Mouse (Mus musculus) liver, embryonic 11.5 days (tissue): ENCODE results near the gene 1700021F07Rik. TPM values are rescaled to one million over a fixed set of nuclear protein-coding genes. Genes with fewer than 3 reads are reported as not detected.

Source experiments
- ATAC-seq: fragments of 200-750 bp; cut with Nextera tagmentation; replicated peaks from 2 replicates; pipeline ENCODE4 v1.8.0; 2017; ENCODE audit warnings: moderate number of reproducible peaks, mild to moderate bottlenecking, moderate TSS enrichment, moderate library complexity; ENCODE audit not compliant: low FRiP score
- DNase-seq: peaks from one replicate; pipeline ENCODE4 v3.0.0-alpha.2; 2017; ENCODE audit warnings: low spot score
- H3K27ac ChIP-seq: fragments of 300-500 bp; sonication (generic); 2 replicates; pipeline ENCODE4 v1.5.1; 2014; ENCODE audit warnings: mild to moderate bottlenecking, low read depth, low read length, control low read depth
- H3K27me3 ChIP-seq: fragments of 300-500 bp; sonication (generic); replicated peaks from 2 replicates; pipeline ENCODE4 v1.6.1; 2014; ENCODE audit warnings: low read length, mixed read lengths; ENCODE audit not compliant: control insufficient read depth, insufficient read depth
- H3K36me3 ChIP-seq: fragments of 300-500 bp; sonication (generic); 2 replicates; pipeline ENCODE4 v1.6.1; 2014; ENCODE audit warnings: mild to moderate bottlenecking, low read length, moderate library complexity, mixed read lengths; ENCODE audit not compliant: control insufficient read depth, insufficient read depth
- H3K4me1 ChIP-seq: fragments of 300-500 bp; sonication (generic); replicated peaks from 2 replicates; pipeline ENCODE4 v1.6.1; 2014; ENCODE audit warnings: low read length, mixed read lengths; ENCODE audit not compliant: control insufficient read depth, insufficient read depth
- H3K4me2 ChIP-seq: fragments of 300-500 bp; sonication (generic); 2 replicates; pipeline ENCODE4 v1.6.1; 2014; ENCODE audit warnings: mild to moderate bottlenecking, control low read depth, moderate library complexity
- H3K4me3 ChIP-seq: fragments of 300-500 bp; sonication (generic); 2 replicates; pipeline ENCODE4 v1.5.1; 2014; ENCODE audit warnings: low read depth, low read length, control low read depth
- H3K9ac ChIP-seq: fragments of 300-500 bp; sonication (generic); 2 replicates; pipeline ENCODE4 v1.6.1; 2014; ENCODE audit warnings: low read depth, low read length, control low read depth
- H3K9me3 ChIP-seq: fragments of 300-500 bp; sonication (generic); 2 replicates; pipeline ENCODE4 v1.6.1; 2016; ENCODE audit warnings: low read length, inconsistent platforms, mixed read lengths; ENCODE audit not compliant: control insufficient read depth
- WGBS: fragments of 180-500 bp; shearing (Covaris S2); extraction: QIAGEN DNeasy Blood & Tissue Kit; methylation state at CpG from one replicate; pipeline ENCODE4 v1.1.7; 2014; 5-methylcytosine and 5-hydroxymethylcytosine counted together
- polyA plus RNA-seq: library from polyadenylated mRNA; unstranded; fragments of >200 nt; fragmentation: Nextera tagmentation; extraction: Ambion mirVana; gene quantifications from 2 replicates; pipeline ENCODE4 v1.2.1, GENCODE M21; 2014

1700021F07Rik gene
- polyA plus RNA-seq, 1 experiment from 2014 or later, result not detected

- Histone ChIP-seq H3K4me2 (no peak overlapping the region), H3K36me3 (no peaks in the 10 kb centered on the region), H3K4me1 (no peaks in the 10 kb centered on the region), H3K27me3 (peaks cover 9% of the 10 kb centered on the region), H3K9ac (no peak overlapping the region), H3K27ac (no peak overlapping the region), H3K9me3 (no peaks in the 10 kb centered on the region), H3K4me3 (no peak overlapping the region)
- ATAC-seq (no peak), DNase-seq (no peak)
- 88% methylated on average over 10 of the region's 10 CpGs for WGBS
Measured at GRCm38 (mm10) chr2:173549236-173549635, 26.9 kb downstream of the 1700021F07Rik start.

GRCm38 (mm10) chr2:173550681-173551080 is 28.3 kb downstream of the 1700021F07Rik start:
- ATAC-seq, result no peak
- WGBS, result 67% methylated on average over 6 of the region's 6 CpGs

GRCm38 (mm10) chr2:173553863-173554262 is 31.5 kb downstream of the 1700021F07Rik start:
- peaks cover 7% of the 10 kb centered on the region; the same call in 1 of the 2 replicates for H3K27me3 ChIP-seq
- 37% methylated on average over 9 of the region's 9 CpGs for WGBS
- H3K4me3 ChIP-seq, result no peak overlapping the region
- no peaks in the 10 kb centered on the region for H3K36me3 ChIP-seq
- peak; percentile 76 for ATAC-seq
- no peaks in the 10 kb centered on the region for H3K4me1 ChIP-seq
- no peak overlapping the region for H3K4me2 ChIP-seq
- no peak for DNase-seq
- H3K27ac ChIP-seq, result no peak overlapping the region
- H3K9ac ChIP-seq, result no peak overlapping the region
- no peaks in the 10 kb centered on the region for H3K9me3 ChIP-seq

More at GRCm38 (mm10) chr2:173550681-173551080, 28.3 kb downstream of the 1700021F07Rik start:
- DNase-seq, result no peak
- Histone ChIP-seq H3K4me3 (no peak overlapping the region), H3K9ac (no peak overlapping the region), H3K36me3 (no peaks in the 10 kb centered on the region), H3K27ac (no peak overlapping the region), H3K9me3 (no peaks in the 10 kb centered on the region), H3K4me2 (no peak overlapping the region), H3K27me3 (peaks cover 11% of the 10 kb centered on the region), H3K4me1 (no peaks in the 10 kb centered on the region)

GRCm38 (mm10) chr2:173558754-173559396 is 36.5 kb downstream of the 1700021F07Rik start:
- Histone ChIP-seq H3K4me2 (no peak overlapping the region), H3K4me3 (no peak overlapping the region), H3K36me3 (no peaks in the 10 kb centered on the region), H3K4me1 (no peaks in the 10 kb centered on the region), H3K9ac (no peak overlapping the region), H3K9me3 (no peaks in the 10 kb centered on the region), H3K27me3 (peaks cover 4% of the 10 kb centered on the region; the same call in 1 of the 2 replicates), H3K27ac (no peak overlapping the region)
- WGBS, result 58% methylated on average over 12 of the region's 12 CpGs
- no peak for DNase-seq
- no peak for ATAC-seq

GRCm38 (mm10) chr2:173561851-173562442 is 39.6 kb downstream of the 1700021F07Rik start:
- H3K9ac ChIP-seq, result no peak overlapping the region
- 37% methylated on average over 5 of the region's 5 CpGs for WGBS

GRCm38 (mm10) chr2:173563336-173563735 is 41.0 kb downstream of the 1700021F07Rik start:
- WGBS, result 62% methylated on average over 7 of the region's 7 CpGs
- no peaks in the 10 kb centered on the region for H3K4me1 ChIP-seq

More at GRCm38 (mm10) chr2:173561851-173562442, 39.6 kb downstream of the 1700021F07Rik start:
- Histone ChIP-seq H3K27ac (no peak overlapping the region), H3K36me3 (no peaks in the 10 kb centered on the region), H3K4me1 (no peaks in the 10 kb centered on the region), H3K9me3 (no peaks in the 10 kb centered on the region), H3K4me2 (no peak overlapping the region), H3K4me3 (no peak overlapping the region), H3K27me3 (no peaks in the 10 kb centered on the region)
- ATAC-seq (no peak), DNase-seq (peak; percentile 52)

GRCm38 (mm10) chr2:173564179-173564578 is 41.8 kb downstream of the 1700021F07Rik start:
- no peak overlapping the region for H3K4me3 ChIP-seq
- no peak for ATAC-seq
- DNase-seq, result no peak
- no peaks in the 10 kb centered on the region for H3K9me3 ChIP-seq
- H3K27ac ChIP-seq, result no peak overlapping the region
- H3K9ac ChIP-seq, result no peak overlapping the region
- no peaks in the 10 kb centered on the region for H3K27me3 ChIP-seq
- H3K4me2 ChIP-seq, result no peak overlapping the region
- 66% methylated on average over 9 of the region's 9 CpGs for WGBS
- H3K4me1 ChIP-seq, result no peaks in the 10 kb centered on the region
- no peaks in the 10 kb centered on the region for H3K36me3 ChIP-seq

More at GRCm38 (mm10) chr2:173563336-173563735, 41.0 kb downstream of the 1700021F07Rik start:
- Histone ChIP-seq H3K27me3 (no peaks in the 10 kb centered on the region), H3K27ac (no peak overlapping the region; the same call in 1 of the 2 replicates), H3K9ac (no peak overlapping the region), H3K4me2 (no peak overlapping the region), H3K36me3 (no peaks in the 10 kb centered on the region), H3K9me3 (no peaks in the 10 kb centered on the region), H3K4me3 (no peak overlapping the region)
- DNase-seq (no peak), ATAC-seq (no peak)
